Mouse (Mus musculus): ENCODE results near the gene Hacd3.
"Not testable (repeated sequence)": the region's sequence is repeated elsewhere in the genome, so short reads cannot be mapped to it uniquely, and the experiment has no call there.

Gene Hacd3

GRCm38 (mm10) chr9:65016978-65017827 is 4.3 kb downstream of the Hacd3 start:
- DNase-seq: no peak

GRCm38 (mm10) chr9:65016241-65016977 is 5.1 kb downstream of the Hacd3 start:
- no peak for DNase-seq

GRCm38 (mm10) chr9:65015461-65016222 is 5.9 kb downstream of the Hacd3 start:
- DNase-seq: no peak

- peak; percentile 42 for DNase-seq
These were observed 10.2 kb downstream of the Hacd3 start for GRCm38 (mm10) chr9:65011304-65011703.

- peak; percentile 32 for DNase-seq
These were observed 10.9 kb downstream of the Hacd3 start for GRCm38 (mm10) chr9:65010632-65011031.

- no peak for DNase-seq
These were observed 15.8 kb downstream of the Hacd3 start for GRCm38 (mm10) chr9:65005737-65006136.

- DNase-seq: no peak
These were observed 20.0 kb downstream of the Hacd3 start for GRCm38 (mm10) chr9:65001481-65001880.

- DNase-seq: not testable (repeated sequence)
These were observed 26.0 kb downstream of the Hacd3 start for GRCm38 (mm10) chr9:64995464-64995863.

GRCm38 (mm10) chr9:64990291-64990690 is 31.2 kb downstream of the Hacd3 start:
- DNase-seq: no peak

GRCm38 (mm10) chr9:64988443-64988842 is 33.0 kb downstream of the Hacd3 start:
- DNase-seq: no peak

- DNase-seq: no peak
These were observed 33.8 kb downstream of the Hacd3 start for GRCm38 (mm10) chr9:64987651-64988050.

- DNase-seq: no peak
These were observed 35.7 kb downstream of the Hacd3 start for GRCm38 (mm10) chr9:64985807-64986206.

GRCm38 (mm10) chr9:64985037-64985794 is 36.3 kb downstream of the Hacd3 start:
- DNase-seq: no peak

- DNase-seq: no peak
These were observed 39.6 kb downstream of the Hacd3 start for GRCm38 (mm10) chr9:64981904-64982303.

GRCm38 (mm10) chr9:64980548-64980947 is 40.9 kb downstream of the Hacd3 start:
- DNase-seq: no peak

- no peak for DNase-seq
These were observed 60.5 kb downstream of the Hacd3 start for GRCm38 (mm10) chr9:64960978-64961320.

- peak; percentile 97 for DNase-seq
These were observed 61.1 kb downstream of the Hacd3 start, which contains the start of gene Ints14 for GRCm38 (mm10) chr9:64960117-64960977. Gene Ints14, plus strand, starts transcription at chr9:64960905.

- DNase-seq: no peak
These were observed 64.2 kb downstream of the Hacd3 start for GRCm38 (mm10) chr9:64957276-64957675.

- peak; percentile 64 for DNase-seq
These were observed 65.2 kb downstream of the Hacd3 start for GRCm38 (mm10) chr9:64956337-64956736.

- DNase-seq: no peak
These were observed 68.3 kb downstream of the Hacd3 start for GRCm38 (mm10) chr9:64953190-64953589.

GRCm38 (mm10) chr9:64952055-64952454 is 69.4 kb downstream of the Hacd3 start:
- DNase-seq: no peak
